Mouse (Mus musculus) left cerebral cortex, postnatal 25 days (tissue): ENCODE results near the gene Slc6a4. TPM values are rescaled to one million over a fixed set of nuclear protein-coding genes. Genes with fewer than 3 reads are reported as not detected.
"Not testable (repeated sequence)": the region's sequence is repeated elsewhere in the genome, so short reads cannot be mapped to it uniquely, and the experiment has no call there.

ENCODE experiments used
- DNase-seq, 2 experiments: peaks; one replicate each; pipeline ENCODE4 v3.0.0; 2022; ENCODE audit warnings: low spot score in 2 of 2, mixed read lengths in 1 of 2
- intact Hi-C: fragments of 180-260 bp; cut with DNase I; formaldehyde crosslinking; loops from one replicate; pipeline ENCODE4 v1.15.1; 2025
- total RNA-seq, 2 experiments: library from RNA; stranded (reverse); gene quantifications; 2 replicates each; pipeline ENCODE4 v1.2.3; 2021

Gene Slc6a4
- total RNA-seq, 2 experiments from 2014 or later: not detected

DNA sequence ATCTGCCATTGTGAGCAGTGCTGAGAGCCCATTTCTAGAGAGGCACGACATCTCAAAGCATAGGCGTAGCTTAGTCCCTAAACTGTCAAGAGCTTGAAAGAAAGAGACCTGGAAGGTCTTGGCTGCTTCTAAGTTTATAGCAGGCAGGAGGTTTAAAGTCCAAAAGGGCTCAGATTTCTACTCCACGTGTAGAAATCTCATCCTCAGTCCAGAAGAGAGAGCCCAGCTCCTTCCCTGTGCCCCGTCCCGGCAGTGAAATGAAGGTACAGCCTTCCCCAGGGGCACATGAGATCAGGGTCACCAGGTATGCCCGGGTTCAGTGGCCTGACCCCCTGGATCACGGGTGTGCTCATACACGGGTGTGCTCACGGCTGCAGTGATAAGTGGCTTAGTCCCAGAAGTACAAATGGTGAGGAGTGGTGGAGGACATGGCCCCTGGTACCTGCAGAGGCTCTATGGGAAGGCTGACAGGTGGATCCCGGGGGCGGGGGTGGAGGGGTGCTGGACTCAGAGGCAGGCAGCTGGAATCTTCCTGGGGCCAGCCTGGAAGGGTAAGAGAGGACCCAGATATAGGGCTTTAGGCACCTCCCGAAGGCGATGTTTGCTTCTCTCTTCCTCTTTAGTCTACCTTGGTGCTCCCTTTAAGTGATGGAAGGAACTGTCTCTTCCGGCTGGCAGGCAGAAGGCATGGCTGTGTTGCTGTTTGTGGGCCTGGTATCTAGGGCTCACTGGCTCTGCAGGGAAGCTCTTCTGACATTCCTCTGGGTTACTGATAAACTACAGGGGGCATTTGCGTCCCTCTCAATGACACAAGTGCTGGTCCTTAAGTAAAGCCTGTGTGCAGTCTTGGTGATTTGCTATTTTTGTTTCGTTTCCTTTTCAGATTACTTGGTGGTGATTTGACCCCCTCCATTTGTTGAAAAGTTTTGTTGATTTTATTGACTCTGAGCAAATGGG, 10.9 kb downstream of the Slc6a4 start:
- DNase-seq: no peak
- intact Hi-C loops: no loop called here

DNA sequence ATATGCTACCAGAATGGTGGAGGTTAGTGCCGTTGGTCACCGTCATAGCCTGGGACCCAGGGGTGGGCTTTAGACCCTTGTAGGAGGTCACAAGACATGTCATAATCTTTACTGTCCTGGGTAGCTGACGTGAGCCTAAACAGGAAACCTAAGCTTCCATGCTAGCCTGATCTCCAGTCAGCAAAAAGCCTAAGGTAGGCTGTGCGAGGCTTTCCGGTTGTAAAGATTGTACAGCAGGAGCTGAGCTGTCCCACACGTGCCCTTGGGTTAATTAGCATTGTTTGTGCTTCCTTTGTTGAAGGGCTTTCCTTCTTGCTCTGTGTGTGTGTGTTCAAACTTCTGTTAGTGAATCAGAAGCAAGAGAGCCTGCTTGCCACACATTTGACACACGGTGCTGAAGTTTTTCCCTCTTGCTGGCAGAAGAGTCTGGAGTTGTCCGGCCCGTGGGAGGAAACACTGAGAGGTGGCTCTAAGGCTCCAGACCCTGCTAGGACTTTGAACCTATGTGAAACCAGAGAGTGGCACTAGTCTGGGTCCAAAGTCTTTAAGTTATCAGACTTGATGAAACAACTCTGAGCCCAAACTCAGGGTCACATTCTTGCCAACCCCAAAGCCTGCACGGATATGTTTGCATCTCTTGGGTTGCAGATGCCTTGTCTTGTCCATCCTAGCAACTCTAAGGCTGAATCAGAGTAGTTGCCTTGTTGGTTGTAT, 12.5 kb downstream of the Slc6a4 start:
- intact Hi-C loops: no loop called here

GRCm38 (mm10) chr11:77018046-77018445, 19.6 kb downstream of the Slc6a4 start:
- intact Hi-C loops: no loop called here
- DNase-seq: no peak

More for the DNA sequence above, 12.5 kb downstream of the Slc6a4 start:
- DNase-seq: no peak

DNA sequence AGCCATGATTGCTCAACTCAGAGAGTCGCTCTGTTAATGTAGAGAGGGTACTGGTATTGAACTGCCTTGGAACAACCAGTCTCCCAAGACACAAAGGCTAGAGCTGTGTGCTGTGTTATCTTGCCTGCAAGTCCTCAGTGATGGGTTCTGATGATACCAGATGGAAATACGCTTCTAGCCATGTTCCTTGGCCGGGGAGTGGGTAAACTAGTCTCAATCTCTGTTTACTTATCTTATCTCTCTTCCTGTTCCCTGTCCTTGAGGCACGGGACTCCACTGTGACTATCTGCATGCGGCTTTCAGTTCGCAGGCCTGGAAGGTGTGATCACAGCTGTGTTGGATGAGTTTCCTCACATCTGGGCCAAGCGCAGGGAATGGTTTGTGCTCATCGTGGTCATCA, 21.1 kb downstream of the Slc6a4 start:
- DNase-seq: no peak
- intact Hi-C loops: no loop called here

GRCm38 (mm10) chr11:77021749-77022396, 23.5 kb downstream of the Slc6a4 start:
- intact Hi-C loops: no loop called here
- no peak for DNase-seq

DNA sequence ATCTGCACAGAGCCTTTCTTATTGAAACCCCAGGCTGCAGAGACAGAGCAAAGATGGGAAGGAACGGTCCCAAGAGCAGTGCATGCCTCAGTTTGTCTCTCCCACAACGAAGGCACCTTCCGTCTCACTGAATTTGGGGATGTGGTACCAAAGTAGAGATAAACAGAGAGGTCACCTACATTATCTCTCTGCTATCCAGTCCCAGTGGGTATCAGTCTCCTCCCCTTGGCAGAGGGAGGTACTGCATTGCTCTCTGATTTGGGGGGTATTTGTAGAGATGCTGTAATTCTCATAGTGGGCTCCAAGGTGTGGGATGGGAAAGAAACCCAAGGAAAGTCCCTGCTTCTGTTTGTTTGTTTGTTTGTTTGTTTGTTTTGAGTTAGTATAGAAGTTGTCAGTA, 28.2 kb downstream of the Slc6a4 start:
- intact Hi-C loops: no loop called here
- DNase-seq: no peak

- intact Hi-C loops: no loop called here
- no peak for DNase-seq
Observed at GRCm38 (mm10) chr11:77028157-77028556, 29.8 kb downstream of the Slc6a4 start.

GRCm38 (mm10) chr11:77031151-77031934, 32.9 kb downstream of the Slc6a4 start:
- DNase-seq: no peak
- intact Hi-C loops: no loop called here

DNA sequence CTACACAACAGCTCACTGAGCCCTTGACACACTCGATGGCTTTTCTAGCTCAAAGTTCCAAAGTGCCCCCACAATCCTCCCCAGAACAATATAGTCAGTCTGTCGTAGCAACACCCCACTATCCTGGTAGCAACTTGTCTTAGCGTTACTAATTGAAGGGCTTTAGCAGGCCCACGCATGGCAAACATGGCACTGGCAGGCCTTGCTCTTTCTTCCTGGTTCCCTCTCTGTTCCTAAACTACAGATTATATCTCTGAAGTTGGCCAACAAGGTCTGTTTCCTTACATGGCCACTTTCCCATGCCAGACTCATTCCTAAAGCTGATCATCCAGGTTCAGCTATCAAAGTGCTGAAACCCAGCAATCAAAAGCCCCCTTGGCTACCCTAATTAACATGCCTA, 43.5 kb downstream of the Slc6a4 start:
- intact Hi-C loops: no loop called here
- DNase-seq: no peak

- intact Hi-C loops: no loop called here
- no peak for DNase-seq
Observed at GRCm38 (mm10) chr11:77042816-77043215, 44.4 kb downstream of the Slc6a4 start.

GRCm38 (mm10) chr11:77061951-77062350, 63.5 kb downstream of the Slc6a4 start:
- intact Hi-C loops: no loop called here
- no peak for DNase-seq

DNA sequence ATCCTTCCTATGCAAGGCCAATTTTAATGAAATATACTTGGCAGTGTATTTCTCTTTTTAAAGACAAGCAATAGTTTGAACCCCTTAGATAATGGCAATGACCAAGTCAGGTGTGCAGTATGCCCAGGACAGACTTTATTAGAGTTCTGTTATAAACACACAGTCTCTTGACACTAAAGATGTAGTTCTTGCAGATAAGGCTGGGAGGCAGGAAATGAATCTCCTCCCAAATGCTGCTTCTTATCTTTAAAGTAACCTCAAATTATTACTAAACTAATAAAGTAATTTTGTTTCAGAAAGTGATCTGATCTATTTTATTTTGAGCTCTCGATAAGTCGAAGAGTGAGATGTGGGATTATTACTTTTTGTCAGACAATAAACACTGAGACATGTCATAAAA, 65.0 kb downstream of the Slc6a4 start:
- intact Hi-C loops: no loop called here
- no peak for DNase-seq

DNA sequence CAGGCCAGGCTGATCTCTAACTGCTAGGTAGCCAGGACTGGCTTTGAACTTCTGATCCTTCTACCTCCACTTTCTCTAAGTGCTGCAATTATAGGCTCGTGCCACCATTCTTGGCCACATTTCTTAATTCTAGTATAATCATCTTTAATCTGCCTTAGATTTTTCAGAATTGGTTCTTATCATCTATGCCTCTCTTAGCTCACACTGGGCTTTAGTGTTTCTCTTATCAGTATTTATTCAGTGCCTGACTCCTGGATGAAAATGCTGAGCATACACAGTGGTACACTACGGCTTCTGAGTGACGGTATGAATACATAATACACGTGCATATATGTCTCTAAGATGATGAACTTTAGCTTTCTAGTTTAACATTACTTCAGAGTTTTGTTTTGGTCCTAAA, 70.4 kb downstream of the Slc6a4 start:
- intact Hi-C loops: no loop called here
- no peak for DNase-seq

DNA sequence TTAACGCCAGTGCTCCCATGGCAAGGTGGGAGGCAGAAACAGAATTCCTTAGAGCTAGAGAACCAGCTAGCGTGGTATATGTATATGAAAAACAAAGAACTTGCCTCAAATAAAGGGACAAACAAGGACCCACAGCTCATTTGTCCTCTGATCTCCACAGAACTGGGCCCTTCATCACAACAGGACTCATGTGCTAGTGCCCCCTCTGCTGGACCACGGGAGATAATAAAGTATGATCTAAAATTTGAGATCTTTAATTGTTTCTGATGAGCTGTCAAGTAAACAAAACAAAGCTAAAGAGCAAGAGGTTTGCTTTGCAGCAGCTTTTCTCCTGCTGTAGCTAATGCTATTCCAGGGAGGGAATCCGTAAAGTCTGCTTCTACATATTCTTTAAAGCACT, 72.3 kb downstream of the Slc6a4 start:
- intact Hi-C loops: loop anchor here (5.0 kb wide), 1 partner anchor 73 kb away; the partner anchor contains the start of gene Slc6a4
- DNase-seq: peak in 1 of 2 experiments; percentile 17

GRCm38 (mm10) chr11:77077331-77077730, 78.9 kb downstream of the Slc6a4 start:
- DNase-seq, intact Hi-C loops: not testable (repeated sequence)

DNA sequence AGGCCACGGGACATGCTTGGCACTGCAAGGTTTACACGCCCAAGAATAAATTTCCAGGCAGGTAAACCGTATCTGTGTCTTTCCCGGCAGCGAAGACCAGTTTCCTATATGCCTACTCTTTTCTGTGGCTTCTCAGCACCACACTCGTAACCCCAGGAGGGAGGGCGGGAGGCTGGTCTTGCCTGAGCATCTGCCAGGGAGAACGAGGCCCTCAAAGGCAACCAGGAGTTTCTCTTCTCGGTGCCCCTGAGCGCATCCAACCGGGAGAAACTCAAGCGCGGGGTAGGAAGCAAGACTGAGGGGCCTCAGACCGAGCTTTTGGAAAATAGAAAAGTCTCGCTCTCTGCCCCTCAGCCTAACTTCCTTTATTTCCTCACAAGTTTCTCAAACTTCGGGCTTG, 79.4 kb downstream of the Slc6a4 start:
- DNase-seq: peak in 1 of 2 experiments; percentile 9
- intact Hi-C loops: no loop called here

GRCm38 (mm10) chr11:77078273-77079134, 80.1 kb downstream of the Slc6a4 start, which contains the start of gene Nsrp1:
Nsrp1 (minus strand) TSS chr11:77078435.
- intact Hi-C loops: no loop called here
- peak; percentile 96 to 97 for DNase-seq

DNA sequence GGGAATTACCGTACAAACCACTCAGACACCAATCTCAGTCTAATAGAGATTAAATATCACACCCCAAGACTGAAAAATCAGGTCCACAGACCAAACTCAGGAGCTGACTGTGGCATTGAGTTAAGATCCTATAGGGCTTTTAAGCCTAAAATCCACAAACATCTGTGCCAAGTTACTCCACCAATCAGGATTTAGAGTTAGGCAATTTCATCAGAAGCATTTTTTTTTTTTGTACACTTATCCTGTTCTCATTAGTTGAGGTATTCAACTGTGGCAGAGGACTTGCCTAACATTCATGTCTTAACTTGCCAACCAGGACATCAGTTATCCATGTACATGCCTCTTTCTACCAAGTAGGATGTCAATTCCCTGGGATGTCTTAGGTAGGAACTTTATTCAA, 81.0 kb downstream of the Slc6a4 start:
- intact Hi-C loops: no loop called here
- DNase-seq: no peak
